Mouse (Mus musculus): ENCODE measurements around the gene Ica1. TPM values are rescaled to one million over a fixed set of nuclear protein-coding genes. Genes with fewer than 3 reads are reported as not detected.

The Ica1 gene
- polyA plus RNA-seq, 1 experiment from 2014 or later = 50.6 TPM

- H3K4me1 ChIP-seq (ENCODE audit: insufficient read depth, low read depth, low read length) = no peaks in the 10 kb centered on the region
- no peak overlapping the region for H3K4me3 ChIP-seq (ENCODE audit: low read depth, low read length)
- no peaks in the 10 kb centered on the region for H3K36me3 ChIP-seq (ENCODE audit: insufficient read depth, low read length)
- WGBS = 96% methylated on average over 5 of the region's 5 CpGs
- H3K9ac ChIP-seq (replicated peaks; ENCODE audit: low read depth) = no peak overlapping the region
- H3K4me2 ChIP-seq (replicated peaks; ENCODE audit: low read depth, low read length) = no peak overlapping the region
- no peak overlapping the region for H3K27ac ChIP-seq (ENCODE audit: low read length)
- DNase-seq (ENCODE audit: low spot score) = no peak
- TF ChIP-seq CTCF (IDR thresholded peaks at IDR 0.05) (no peak), EP300 (IDR thresholded peaks at IDR 0.05) (no peak)
- ATAC-seq = no peak
- no peaks in the 10 kb centered on the region for H3K27me3 ChIP-seq (replicated peaks; ENCODE audit: insufficient read depth, low read length)
- H3K9me3 ChIP-seq (ENCODE audit: low read length) = no peaks in the 10 kb centered on the region
Measured at GRCm38 (mm10) chr6:8665786-8666185, 112.5 kb downstream of the Ica1 start.

- Histone ChIP-seq H3K4me1 (ENCODE audit: insufficient read depth, low read depth, low read length) (no peaks in the 10 kb centered on the region), H3K4me2 (replicated peaks; ENCODE audit: low read depth, low read length) (no peak overlapping the region), H3K27ac (ENCODE audit: low read length) (no peak overlapping the region), H3K36me3 (ENCODE audit: insufficient read depth, low read length) (no peaks in the 10 kb centered on the region), H3K9me3 (ENCODE audit: low read length) (no peaks in the 10 kb centered on the region), H3K9ac (replicated peaks; ENCODE audit: low read depth) (no peak overlapping the region), H3K4me3 (ENCODE audit: low read depth, low read length) (no peak overlapping the region), H3K27me3 (replicated peaks; ENCODE audit: insufficient read depth, low read length) (no peaks in the 10 kb centered on the region)
- TF ChIP-seq EP300 (IDR thresholded peaks at IDR 0.05) (no peak), CTCF (IDR thresholded peaks at IDR 0.05) (no peak)
- 94% methylated on average over 5 of the region's 5 CpGs for WGBS
- ATAC-seq = no peak
- no peak for DNase-seq (ENCODE audit: low spot score)
Measured at GRCm38 (mm10) chr6:8664956-8665355, 113.3 kb downstream of the Ica1 start.

GRCm38 (mm10) chr6:8663092-8663740 is 115.1 kb downstream of the Ica1 start:
- H3K4me2 ChIP-seq (replicated peaks; ENCODE audit: low read depth, low read length) = no peak overlapping the region
- no peak overlapping the region for H3K27ac ChIP-seq (ENCODE audit: low read length)
- no peaks in the 10 kb centered on the region for H3K36me3 ChIP-seq (ENCODE audit: insufficient read depth, low read length)
- no peaks in the 10 kb centered on the region for H3K4me1 ChIP-seq (ENCODE audit: insufficient read depth, low read depth, low read length)
- H3K4me3 ChIP-seq (ENCODE audit: low read depth, low read length) = no peak overlapping the region
- no peak; the same call in 1 of the 2 replicates for ATAC-seq
- no peak for TF ChIP-seq CTCF (IDR thresholded peaks at IDR 0.05)
- no peak for TF ChIP-seq EP300 (IDR thresholded peaks at IDR 0.05)
- peak; percentile 20 for DNase-seq (ENCODE audit: low spot score)
- H3K9me3 ChIP-seq (ENCODE audit: low read length) = no peaks in the 10 kb centered on the region
- H3K9ac ChIP-seq (replicated peaks; ENCODE audit: low read depth) = no peak overlapping the region
- no peaks in the 10 kb centered on the region for H3K27me3 ChIP-seq (replicated peaks; ENCODE audit: insufficient read depth, low read length)
- 42% methylated on average over 3 of the region's 3 CpGs for WGBS

- DNase-seq (ENCODE audit: low spot score) (no peak), ATAC-seq (no peak)
- 81% methylated on average over 4 of the region's 4 CpGs for WGBS
- Histone ChIP-seq H3K9ac (replicated peaks; ENCODE audit: low read depth) (no peak overlapping the region), H3K9me3 (ENCODE audit: low read length) (no peaks in the 10 kb centered on the region), H3K4me2 (replicated peaks; ENCODE audit: low read depth, low read length) (no peak overlapping the region), H3K27ac (ENCODE audit: low read length) (no peak overlapping the region), H3K4me3 (ENCODE audit: low read depth, low read length) (no peak overlapping the region), H3K36me3 (ENCODE audit: insufficient read depth, low read length) (no peaks in the 10 kb centered on the region), H3K4me1 (ENCODE audit: insufficient read depth, low read depth, low read length) (no peaks in the 10 kb centered on the region), H3K27me3 (replicated peaks; ENCODE audit: insufficient read depth, low read length) (no peaks in the 10 kb centered on the region)
- no peak for TF ChIP-seq CTCF (IDR thresholded peaks at IDR 0.05)
- no peak for TF ChIP-seq EP300 (IDR thresholded peaks at IDR 0.05)
Measured at GRCm38 (mm10) chr6:8661404-8661803, 116.9 kb downstream of the Ica1 start.

GRCm38 (mm10) chr6:8660076-8660475 is 118.2 kb downstream of the Ica1 start:
- H3K4me3 ChIP-seq (ENCODE audit: low read depth, low read length) = no peak overlapping the region
- H3K4me1 ChIP-seq (ENCODE audit: insufficient read depth, low read depth, low read length) = no peaks in the 10 kb centered on the region
- no peak for DNase-seq (ENCODE audit: low spot score)
- H3K36me3 ChIP-seq (ENCODE audit: insufficient read depth, low read length) = no peaks in the 10 kb centered on the region
- H3K4me2 ChIP-seq (replicated peaks; ENCODE audit: low read depth, low read length) = no peak overlapping the region
- no peak overlapping the region for H3K9ac ChIP-seq (replicated peaks; ENCODE audit: low read depth)
- TF ChIP-seq CTCF (IDR thresholded peaks at IDR 0.05) = no peak
- TF ChIP-seq EP300 (IDR thresholded peaks at IDR 0.05) = no peak
- no peaks in the 10 kb centered on the region for H3K9me3 ChIP-seq (ENCODE audit: low read length)
- 94% methylated on average over 2 of the region's 2 CpGs for WGBS
- H3K27ac ChIP-seq (ENCODE audit: low read length) = no peak overlapping the region
- no peaks in the 10 kb centered on the region for H3K27me3 ChIP-seq (replicated peaks; ENCODE audit: insufficient read depth, low read length)
- no peak for ATAC-seq

GRCm38 (mm10) chr6:8659194-8659959 is 118.9 kb downstream of the Ica1 start:
- TF ChIP-seq EP300 (IDR thresholded peaks at IDR 0.05) = no peak
- TF ChIP-seq CTCF (IDR thresholded peaks at IDR 0.05) = no peak
- Histone ChIP-seq H3K4me3 (ENCODE audit: low read depth, low read length) (no peak overlapping the region), H3K9ac (replicated peaks; ENCODE audit: low read depth) (no peak overlapping the region), H3K4me1 (ENCODE audit: insufficient read depth, low read depth, low read length) (no peaks in the 10 kb centered on the region), H3K27ac (ENCODE audit: low read length) (no peak overlapping the region), H3K36me3 (ENCODE audit: insufficient read depth, low read length) (no peaks in the 10 kb centered on the region), H3K27me3 (replicated peaks; ENCODE audit: insufficient read depth, low read length) (no peaks in the 10 kb centered on the region), H3K4me2 (replicated peaks; ENCODE audit: low read depth, low read length) (no peak overlapping the region), H3K9me3 (ENCODE audit: low read length) (no peaks in the 10 kb centered on the region)
- 59% methylated on average over 13 of the region's 13 CpGs for WGBS
- ATAC-seq = no peak
- DNase-seq (ENCODE audit: low spot score) = no peak
